Mouse (Mus musculus) heart, embryonic 16.5 days (tissue): Measurements from ENCODE around the gene Pmm1. TPM values are rescaled to one million over a fixed set of nuclear protein-coding genes. Genes with fewer than 3 reads are reported as not detected.

Experiments used
- ATAC-seq: fragments of 200-750 bp; cut with Nextera tagmentation; replicated peaks from 2 replicates; pipeline ENCODE4 v1.8.0; 2017; ENCODE audit warnings: moderate number of reproducible peaks; ENCODE audit not compliant: insufficient read depth, low FRiP score; ENCODE audit errors: extremely low read depth
- H3K27ac ChIP-seq: fragments of 300-500 bp; sonication (generic); 2 replicates; pipeline ENCODE4 v1.5.1; 2014; ENCODE audit warnings: mild to moderate bottlenecking, low read length, control low read depth, moderate library complexity
- H3K27me3 ChIP-seq: fragments of 300-500 bp; sonication (generic); 2 replicates; pipeline ENCODE4 v1.6.1; 2014; ENCODE audit warnings: low read length, mixed read lengths; ENCODE audit not compliant: control insufficient read depth, insufficient read depth
- H3K36me3 ChIP-seq: fragments of 300-500 bp; sonication (generic); 2 replicates; pipeline ENCODE4 v1.6.1; 2014; ENCODE audit not compliant: control insufficient read depth, insufficient read depth
- H3K4me1 ChIP-seq: fragments of 300-500 bp; sonication (generic); 2 replicates; pipeline ENCODE4 v1.6.1; 2014; ENCODE audit warnings: low read length, mixed read lengths; ENCODE audit not compliant: control insufficient read depth, insufficient read depth
- H3K4me2 ChIP-seq: fragments of 300-500 bp; sonication (generic); 2 replicates; pipeline ENCODE4 v1.6.1; 2014; ENCODE audit warnings: low read depth, mild to moderate bottlenecking, control low read depth, low read length
- H3K4me3 ChIP-seq: fragments of 300-500 bp; sonication (generic); 2 replicates; pipeline ENCODE4 v1.5.1; 2014; ENCODE audit warnings: mild to moderate bottlenecking, control low read depth, low read length
- H3K9ac ChIP-seq: fragments of 300-500 bp; sonication (generic); 2 replicates; pipeline ENCODE4 v1.6.1; 2014; ENCODE audit warnings: low read length, control low read depth
- H3K9me3 ChIP-seq: fragments of 300-500 bp; sonication (generic); replicated peaks from 2 replicates; pipeline ENCODE4 v1.6.1; 2016; ENCODE audit warnings: low read length; ENCODE audit not compliant: control insufficient read depth
- WGBS: fragments of 180-500 bp; shearing (Covaris S2); extraction: QIAGEN DNeasy Blood & Tissue Kit; methylation state at CpG from one replicate; pipeline ENCODE4 v1.1.7; 2014; 5-methylcytosine and 5-hydroxymethylcytosine counted together
- polyA plus RNA-seq: library from polyadenylated mRNA; unstranded; fragments of >200 nt; fragmentation: Nextera tagmentation; extraction: Ambion mirVana; gene quantifications from 2 replicates; pipeline ENCODE4 v1.2.1, GENCODE M21; 2015

Pmm1 gene
- polyA plus RNA-seq, 1 experiment from 2014 or later, result 22.4 TPM

DNA sequence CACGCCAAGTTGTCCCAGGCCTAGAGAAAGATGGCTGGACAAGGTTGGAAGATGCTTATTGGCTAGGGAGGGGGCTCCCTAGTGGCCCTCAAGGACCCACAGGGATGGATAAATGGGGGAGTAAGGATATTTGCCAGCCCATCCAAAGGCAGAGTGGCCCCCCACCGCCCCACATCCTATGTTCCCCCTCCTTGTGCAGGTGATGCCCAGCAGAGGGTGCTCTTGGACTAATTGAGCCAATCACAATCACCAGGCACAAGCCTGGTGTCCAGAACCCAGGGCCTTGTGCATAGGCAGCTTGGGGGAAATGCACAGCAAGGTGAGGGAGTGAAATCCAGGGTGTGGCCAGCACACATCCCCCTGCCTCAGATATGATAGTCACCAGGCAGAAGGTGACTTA is 22.5 kb downstream of the Pmm1 start:
- 40% methylated on average over 2 of the region's 2 CpGs for WGBS
- H3K9me3 ChIP-seq, result no peaks in the 10 kb centered on the region
- H3K36me3 ChIP-seq, result no peaks in the 10 kb centered on the region
- no peak for ATAC-seq
- no peak overlapping the region for H3K27ac ChIP-seq
- no peak overlapping the region for H3K9ac ChIP-seq
- no peak overlapping the region for H3K4me3 ChIP-seq
- no peaks in the 10 kb centered on the region for H3K27me3 ChIP-seq
- H3K4me2 ChIP-seq, result no peak overlapping the region
- peaks cover 17% of the 10 kb centered on the region for H3K4me1 ChIP-seq

GRCm38 (mm10) chr15:81937098-81937972 is 23.4 kb downstream of the Pmm1 start:
- Histone ChIP-seq H3K9me3 (no peaks in the 10 kb centered on the region), H3K4me2 (peak overlapping the region; percentile 73), H3K36me3 (no peaks in the 10 kb centered on the region), H3K9ac (peak overlapping the region; percentile 62), H3K27me3 (no peaks in the 10 kb centered on the region), H3K4me1 (peaks cover 17% of the 10 kb centered on the region), H3K4me3 (peak overlapping the region; percentile 52), H3K27ac (peak overlapping the region; percentile 25; the same call in 1 of the 2 replicates)
- WGBS, result 11% methylated on average over 19 of the region's 19 CpGs
- peak; percentile 21; the same call in 1 of the 2 replicates for ATAC-seq

DNA sequence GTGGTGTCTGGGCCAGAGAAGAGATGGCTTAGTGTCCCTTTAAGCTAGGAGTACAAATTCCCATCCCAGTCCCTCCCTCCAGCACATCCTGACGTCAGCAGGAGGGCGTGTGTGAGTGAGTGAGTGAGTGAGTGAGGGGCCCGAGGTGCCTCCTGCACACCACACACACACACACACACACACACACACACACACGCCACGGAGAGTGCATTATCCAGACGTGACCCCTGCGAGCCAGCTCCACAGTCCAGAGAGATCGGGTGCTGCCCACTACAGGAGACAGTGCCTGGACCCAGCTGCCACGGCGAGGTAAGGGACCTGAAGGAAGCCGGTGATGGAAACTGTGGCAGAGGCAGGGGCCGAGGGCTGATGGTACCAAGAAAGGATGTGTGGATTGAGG is 24.1 kb downstream of the Pmm1 start, which contains the start of gene Csdc2:
TSS of gene Csdc2 (plus strand) at position 81 of the 400 bp plus-strand sequence.
- peak; percentile 49; the same call in 1 of the 2 replicates for ATAC-seq
- Histone ChIP-seq H3K4me2 (peak within 1 kb of the TSS; percentile 73), H3K27ac (peak within 1 kb of the TSS; percentile 35), H3K36me3 (no peaks in the 10 kb centered on the region), H3K27me3 (no peaks in the 10 kb centered on the region), H3K9ac (peak within 1 kb of the TSS; percentile 62), H3K4me3 (peak within 1 kb of the TSS; percentile 52), H3K9me3 (no peaks in the 10 kb centered on the region), H3K4me1 (peaks cover 17% of the 10 kb centered on the region)
- 6% methylated on average over 12 of the region's 12 CpGs for WGBS

GRCm38 (mm10) chr15:81935869-81936637 is 24.7 kb downstream of the Pmm1 start:
- WGBS, result 45% methylated on average over 7 of the region's 7 CpGs
- ATAC-seq, result no peak
- no peaks in the 10 kb centered on the region for H3K36me3 ChIP-seq
- peak overlapping the region; percentile 35 for H3K27ac ChIP-seq
- H3K4me1 ChIP-seq, result peaks cover 17% of the 10 kb centered on the region
- no peaks in the 10 kb centered on the region for H3K9me3 ChIP-seq
- H3K4me2 ChIP-seq, result peak overlapping the region; percentile 73
- peak overlapping the region; percentile 52 for H3K4me3 ChIP-seq
- no peaks in the 10 kb centered on the region for H3K27me3 ChIP-seq
- H3K9ac ChIP-seq, result peak overlapping the region; percentile 62; the same call in 1 of the 2 replicates

GRCm38 (mm10) chr15:81933986-81934385 is 26.7 kb downstream of the Pmm1 start:
- no peak overlapping the region for H3K27ac ChIP-seq
- ATAC-seq, result no peak

GRCm38 (mm10) chr15:81932951-81933470 is 27.7 kb downstream of the Pmm1 start:
- peak overlapping the region; percentile 38; the same call in 1 of the 2 replicates for H3K9ac ChIP-seq

More at GRCm38 (mm10) chr15:81933986-81934385, 26.7 kb downstream of the Pmm1 start:
- Histone ChIP-seq H3K9me3 (no peaks in the 10 kb centered on the region), H3K4me3 (no peak overlapping the region), H3K27me3 (no peaks in the 10 kb centered on the region), H3K36me3 (no peaks in the 10 kb centered on the region), H3K9ac (no peak overlapping the region), H3K4me2 (no peak overlapping the region), H3K4me1 (peaks cover 17% of the 10 kb centered on the region)
- 100% methylated on average over 1 of the region's 1 CpGs for WGBS

DNA sequence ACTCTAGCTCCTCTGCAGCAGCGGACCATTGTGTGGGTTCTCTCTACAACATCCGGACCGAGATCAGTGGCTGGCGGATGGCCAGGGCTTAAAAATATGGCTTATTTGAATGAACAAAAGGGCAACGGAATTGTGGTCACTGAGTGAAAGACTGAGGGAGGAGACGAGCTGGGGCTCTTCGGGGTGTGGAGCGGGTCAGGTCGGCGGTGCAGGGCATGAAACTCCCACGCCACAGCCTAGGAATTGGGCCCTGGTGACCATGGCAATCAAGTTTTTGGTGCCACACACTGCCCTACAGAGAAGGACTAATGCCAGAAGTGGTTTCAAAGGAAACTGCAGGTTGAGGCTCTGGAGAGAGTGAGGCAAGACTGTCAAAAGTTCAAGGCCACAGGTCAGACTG is 32.5 kb downstream of the Pmm1 start:
- Histone ChIP-seq H3K27ac (peak overlapping the region; percentile 58), H3K4me1 (peaks cover 15% of the 10 kb centered on the region), H3K4me3 (no peak overlapping the region), H3K36me3 (no peaks in the 10 kb centered on the region), H3K4me2 (no peak overlapping the region), H3K9ac (no peak overlapping the region), H3K27me3 (no peaks in the 10 kb centered on the region), H3K9me3 (no peaks in the 10 kb centered on the region)
- ATAC-seq, result no peak
- 56% methylated on average over 11 of the region's 11 CpGs for WGBS

More at GRCm38 (mm10) chr15:81932951-81933470, 27.7 kb downstream of the Pmm1 start:
- H3K27me3 ChIP-seq, result no peaks in the 10 kb centered on the region
- H3K9me3 ChIP-seq, result no peaks in the 10 kb centered on the region
- H3K4me1 ChIP-seq, result peaks cover 17% of the 10 kb centered on the region
- ATAC-seq, result no peak
- H3K27ac ChIP-seq, result no peak overlapping the region
- WGBS, result 36% methylated on average over 12 of the region's 12 CpGs
- H3K36me3 ChIP-seq, result no peaks in the 10 kb centered on the region
- no peak overlapping the region for H3K4me3 ChIP-seq
- no peak overlapping the region for H3K4me2 ChIP-seq

DNA sequence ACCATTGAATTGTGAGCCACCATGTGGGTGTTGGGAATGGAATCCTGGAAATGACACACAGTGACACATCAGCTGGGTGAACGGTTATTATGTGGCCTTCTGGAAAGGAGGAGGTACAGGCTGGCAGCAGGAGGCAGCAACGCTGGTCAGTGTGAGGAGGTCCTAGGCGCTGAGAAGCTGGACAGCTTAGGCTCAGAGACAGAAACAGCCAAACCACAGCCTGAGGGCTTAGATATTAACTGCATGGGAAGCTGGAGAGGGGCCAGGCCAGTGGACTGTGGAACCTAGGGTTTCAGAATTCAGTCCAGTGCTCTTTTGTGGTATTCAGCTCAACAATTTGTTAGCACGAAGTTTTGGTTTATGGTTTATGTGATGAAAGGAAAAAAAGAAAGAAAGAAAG is 33.0 kb downstream of the Pmm1 start:
- Histone ChIP-seq H3K4me1 (peaks cover 15% of the 10 kb centered on the region), H3K9ac (no peak overlapping the region), H3K27me3 (no peaks in the 10 kb centered on the region), H3K27ac (peak overlapping the region; percentile 18; the same call in 1 of the 2 replicates), H3K9me3 (no peaks in the 10 kb centered on the region), H3K36me3 (no peaks in the 10 kb centered on the region), H3K4me3 (no peak overlapping the region), H3K4me2 (no peak overlapping the region)
- 39% methylated on average over 4 of the region's 4 CpGs for WGBS
- ATAC-seq, result no peak
